Mouse (Mus musculus): ENCODE data around the gene Olfr1394. TPM values are rescaled to one million over a fixed set of nuclear protein-coding genes. Genes with fewer than 3 reads are reported as not detected.
"Not testable (repeated sequence)": the region's sequence is repeated elsewhere in the genome, so short reads cannot be mapped to it uniquely, and the experiment has no call there.

Olfr1394 gene
- polyA plus RNA-seq, 1 experiment from 2014 or later: not detected

DNA sequence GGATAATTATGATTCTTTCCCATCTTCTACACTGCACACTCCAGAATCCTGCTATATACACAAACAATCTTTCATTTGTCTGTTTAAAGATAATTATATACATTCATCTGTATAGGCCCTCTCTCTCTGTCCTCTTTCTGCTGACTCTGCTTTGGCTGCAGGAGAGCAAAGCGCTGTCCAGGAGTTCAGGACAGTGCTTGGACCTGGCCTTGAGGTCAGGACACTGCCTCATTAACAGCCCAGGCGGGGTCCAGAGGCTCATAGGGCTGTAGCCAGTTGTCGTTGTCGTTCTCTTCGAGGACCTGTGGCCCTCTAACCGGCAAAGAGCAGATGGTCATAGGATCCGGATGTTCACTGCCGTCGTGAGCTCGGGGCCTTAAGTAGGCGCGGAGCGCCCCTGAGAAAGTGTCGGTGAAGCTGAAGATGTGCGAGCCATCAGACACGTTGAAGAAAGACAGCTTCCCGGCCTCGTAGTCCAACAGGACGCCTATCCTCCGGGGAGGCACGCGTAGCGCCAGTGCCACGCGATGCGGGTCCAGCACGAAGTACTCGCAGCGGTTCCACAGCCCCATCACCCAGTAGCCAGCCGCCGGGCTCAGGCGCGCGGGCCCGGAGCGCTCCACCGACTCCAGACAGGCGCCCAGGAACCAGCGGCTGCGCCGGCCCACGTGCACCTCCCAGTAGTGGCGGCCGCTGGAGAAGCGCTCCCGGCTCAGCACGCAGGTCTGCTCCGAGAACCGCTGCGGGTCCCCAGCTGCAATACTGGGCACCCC is 14.8 kb downstream of the Olfr1394 start:
- H3K9me3 ChIP-seq (ENCODE audit: low read length): peaks cover 3% of the 10 kb centered on the region; the same call in 1 of the 2 replicates
- 16% methylated on average over 43 of the region's 50 CpGs for WGBS (ENCODE audit: insufficient replicate concordance)
- H3K36me3 ChIP-seq (replicated peaks; ENCODE audit: insufficient read depth, low read length): no peaks in the 10 kb centered on the region
- no peak overlapping the region for H3K9ac ChIP-seq (replicated peaks)
- H3K4me3 ChIP-seq (ENCODE audit: low read depth, low read length): peak overlapping the region; percentile 27
- ATAC-seq: no peak
- H3K27ac ChIP-seq (ENCODE audit: low read depth): no peak overlapping the region
- peak; percentile 20 for DNase-seq
- TF ChIP-seq EP300 (IDR thresholded peaks at IDR 0.05; ENCODE audit: low read depth) (no peak), CTCF (IDR thresholded peaks at IDR 0.05; ENCODE audit: low read depth) (no peak)
- H3K4me2 ChIP-seq (ENCODE audit: low read depth, low read length): peak overlapping the region; percentile 47
- peaks cover 13% of the 10 kb centered on the region for H3K27me3 ChIP-seq (ENCODE audit: insufficient read depth, low read length)
- peaks cover 8% of the 10 kb centered on the region; the same call in 1 of the 2 replicates for H3K4me1 ChIP-seq (ENCODE audit: insufficient read depth)

- TF ChIP-seq EP300 (IDR thresholded peaks at IDR 0.05; ENCODE audit: low read depth): no peak
- TF ChIP-seq CTCF (IDR thresholded peaks at IDR 0.05; ENCODE audit: low read depth): no peak
- Histone ChIP-seq H3K4me2 (ENCODE audit: low read depth, low read length) (no peak overlapping the region), H3K4me3 (ENCODE audit: low read depth, low read length) (no peak overlapping the region), H3K27me3 (ENCODE audit: insufficient read depth, low read length) (peaks cover 13% of the 10 kb centered on the region), H3K9me3 (ENCODE audit: low read length) (peaks cover 3% of the 10 kb centered on the region; the same call in 1 of the 2 replicates), H3K4me1 (ENCODE audit: insufficient read depth) (peaks cover 8% of the 10 kb centered on the region; the same call in 1 of the 2 replicates), H3K27ac (ENCODE audit: low read depth) (0 out of 2 replicates have a peak overlapping the region, but pooled peaks have one; percentile 39), H3K36me3 (replicated peaks; ENCODE audit: insufficient read depth, low read length) (no peaks in the 10 kb centered on the region), H3K9ac (replicated peaks) (no peak overlapping the region)
- DNase-seq: peak; percentile 24
- WGBS (ENCODE audit: insufficient replicate concordance): 42% methylated on average over 4 of the region's 4 CpGs
- ATAC-seq: peak; percentile 51
Observed at GRCm38 (mm10) chr11:49170576-49170975, 16.4 kb downstream of the Olfr1394 start.

DNA sequence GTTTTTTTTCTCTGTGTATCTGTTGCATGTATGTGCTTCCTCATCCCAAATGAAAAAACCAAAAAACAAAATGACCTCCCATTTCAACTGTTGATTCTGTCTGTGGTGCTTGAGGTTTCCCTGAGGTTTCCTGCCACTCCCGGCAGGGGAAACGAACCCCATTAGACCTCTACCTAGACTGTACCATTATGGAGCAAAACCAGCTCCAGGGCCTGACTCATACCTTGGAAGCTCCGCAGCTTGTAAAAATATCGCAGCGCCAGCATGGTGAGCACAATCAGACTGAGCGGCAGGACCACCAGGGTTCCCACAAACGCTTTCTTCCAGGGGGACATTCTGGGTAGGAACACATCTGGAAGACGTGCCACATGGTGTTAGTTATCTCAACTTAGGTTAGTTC is 21.2 kb downstream of the Olfr1394 start:
- 33% methylated on average over 8 of the region's 8 CpGs for WGBS (ENCODE audit: insufficient replicate concordance)
- peaks cover 2% of the 10 kb centered on the region; the same call in 1 of the 2 replicates for H3K4me1 ChIP-seq (ENCODE audit: insufficient read depth)
- DNase-seq (no peak), ATAC-seq (no peak)
- no peak overlapping the region for H3K4me3 ChIP-seq (ENCODE audit: low read depth, low read length)
- H3K9me3 ChIP-seq (ENCODE audit: low read length): no peaks in the 10 kb centered on the region
- H3K27me3 ChIP-seq (ENCODE audit: insufficient read depth, low read length): no peaks in the 10 kb centered on the region
- no peak overlapping the region for H3K4me2 ChIP-seq (ENCODE audit: low read depth, low read length)
- no peak for TF ChIP-seq CTCF (IDR thresholded peaks at IDR 0.05; ENCODE audit: low read depth)
- no peak for TF ChIP-seq EP300 (IDR thresholded peaks at IDR 0.05; ENCODE audit: low read depth)
- H3K27ac ChIP-seq (ENCODE audit: low read depth): no peak overlapping the region
- H3K9ac ChIP-seq (replicated peaks): no peak overlapping the region
- no peaks in the 10 kb centered on the region for H3K36me3 ChIP-seq (replicated peaks; ENCODE audit: insufficient read depth, low read length)

DNA sequence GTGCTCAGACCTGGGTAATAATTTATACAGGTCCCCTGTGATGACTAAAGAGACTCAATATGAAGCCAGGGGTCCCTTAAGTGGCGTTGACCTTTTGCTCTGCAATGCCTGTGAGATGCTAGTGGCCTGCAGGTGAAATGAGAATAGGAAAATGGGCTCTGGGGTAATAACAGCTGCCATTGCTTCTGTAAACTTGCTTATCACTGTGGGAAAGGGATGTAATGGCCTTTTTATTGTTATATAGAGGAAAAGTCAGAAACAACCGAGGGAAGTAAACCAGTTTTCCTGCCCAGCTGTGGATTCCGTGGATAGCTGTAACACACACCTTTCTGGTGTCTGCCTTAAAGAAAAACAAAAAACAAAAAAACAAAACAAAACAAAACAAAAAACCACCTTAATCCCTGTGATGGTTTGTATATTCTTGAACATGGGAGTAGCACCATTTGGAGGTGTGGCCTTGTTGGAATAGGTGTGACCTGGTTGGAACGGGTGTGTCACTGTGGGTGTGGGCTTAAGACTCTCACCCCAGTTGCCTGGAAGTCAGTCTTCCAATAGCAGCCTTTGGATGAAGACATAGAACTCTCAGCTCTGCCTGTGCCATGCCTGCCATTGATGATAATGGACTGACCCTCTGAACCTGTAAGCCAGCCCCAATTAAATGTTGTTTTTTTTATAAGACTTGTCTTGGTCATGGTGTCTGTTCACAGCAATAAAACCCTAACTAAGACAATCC is 22.0 kb downstream of the Olfr1394 start:
- 56% methylated on average over 4 of the region's 4 CpGs for WGBS (ENCODE audit: insufficient replicate concordance)
- ATAC-seq; H3K4me1 ChIP-seq (ENCODE audit: insufficient read depth); H3K36me3 ChIP-seq (replicated peaks; ENCODE audit: insufficient read depth, low read length); DNase-seq; H3K27ac ChIP-seq (ENCODE audit: low read depth); H3K9me3 ChIP-seq (ENCODE audit: low read length); H3K27me3 ChIP-seq (ENCODE audit: insufficient read depth, low read length); H3K4me2 ChIP-seq (ENCODE audit: low read depth, low read length); H3K9ac ChIP-seq (replicated peaks); H3K4me3 ChIP-seq (ENCODE audit: low read depth, low read length): not testable (repeated sequence)

- WGBS (ENCODE audit: insufficient replicate concordance): 61% methylated on average over 1 of the region's 1 CpGs
- TF ChIP-seq CTCF (IDR thresholded peaks at IDR 0.05; ENCODE audit: low read depth) (no peak), EP300 (IDR thresholded peaks at IDR 0.05; ENCODE audit: low read depth) (no peak)
Observed at GRCm38 (mm10) chr11:49183172-49183571, 29.0 kb downstream of the Olfr1394 start.

GRCm38 (mm10) chr11:49186452-49186851 is 32.3 kb downstream of the Olfr1394 start:
- WGBS (ENCODE audit: insufficient replicate concordance): 76% methylated on average over 6 of the region's 6 CpGs
- DNase-seq (no peak), ATAC-seq (no peak)
- Histone ChIP-seq H3K27ac (ENCODE audit: low read depth) (no peak overlapping the region), H3K36me3 (replicated peaks; ENCODE audit: insufficient read depth, low read length) (no peaks in the 10 kb centered on the region), H3K4me2 (ENCODE audit: low read depth, low read length) (no peak overlapping the region; the same call in 1 of the 2 replicates), H3K4me3 (ENCODE audit: low read depth, low read length) (no peak overlapping the region), H3K27me3 (ENCODE audit: insufficient read depth, low read length) (no peaks in the 10 kb centered on the region), H3K9ac (replicated peaks) (no peak overlapping the region), H3K4me1 (ENCODE audit: insufficient read depth) (no peaks in the 10 kb centered on the region), H3K9me3 (ENCODE audit: low read length) (no peaks in the 10 kb centered on the region)
- TF ChIP-seq CTCF (IDR thresholded peaks at IDR 0.05; ENCODE audit: low read depth) (peak; percentile 35; the same call in 1 of the 2 replicates), EP300 (IDR thresholded peaks at IDR 0.05; ENCODE audit: low read depth) (no peak)

More at GRCm38 (mm10) chr11:49183172-49183571, 29.0 kb downstream of the Olfr1394 start:
- no peak overlapping the region for H3K4me3 ChIP-seq (ENCODE audit: low read depth, low read length)
- no peak overlapping the region for H3K9ac ChIP-seq (replicated peaks)
- H3K4me2 ChIP-seq (ENCODE audit: low read depth, low read length): no peak overlapping the region
- H3K27ac ChIP-seq (ENCODE audit: low read depth): no peak overlapping the region
- H3K27me3 ChIP-seq (ENCODE audit: insufficient read depth, low read length): no peaks in the 10 kb centered on the region
- ATAC-seq (no peak), DNase-seq (no peak)
- no peaks in the 10 kb centered on the region for H3K9me3 ChIP-seq (ENCODE audit: low read length)
- no peaks in the 10 kb centered on the region for H3K36me3 ChIP-seq (replicated peaks; ENCODE audit: insufficient read depth, low read length)
- no peaks in the 10 kb centered on the region for H3K4me1 ChIP-seq (ENCODE audit: insufficient read depth)
